Mouse (Mus musculus): Measurements from ENCODE around the gene Tenm1.

Tenm1 gene

GRCm38 (mm10) chrX:42781566-42781965 lies 647.4 kb downstream of the Tenm1 start:
- DNase-seq (ENCODE audit: low spot score) = no peak

DNA sequence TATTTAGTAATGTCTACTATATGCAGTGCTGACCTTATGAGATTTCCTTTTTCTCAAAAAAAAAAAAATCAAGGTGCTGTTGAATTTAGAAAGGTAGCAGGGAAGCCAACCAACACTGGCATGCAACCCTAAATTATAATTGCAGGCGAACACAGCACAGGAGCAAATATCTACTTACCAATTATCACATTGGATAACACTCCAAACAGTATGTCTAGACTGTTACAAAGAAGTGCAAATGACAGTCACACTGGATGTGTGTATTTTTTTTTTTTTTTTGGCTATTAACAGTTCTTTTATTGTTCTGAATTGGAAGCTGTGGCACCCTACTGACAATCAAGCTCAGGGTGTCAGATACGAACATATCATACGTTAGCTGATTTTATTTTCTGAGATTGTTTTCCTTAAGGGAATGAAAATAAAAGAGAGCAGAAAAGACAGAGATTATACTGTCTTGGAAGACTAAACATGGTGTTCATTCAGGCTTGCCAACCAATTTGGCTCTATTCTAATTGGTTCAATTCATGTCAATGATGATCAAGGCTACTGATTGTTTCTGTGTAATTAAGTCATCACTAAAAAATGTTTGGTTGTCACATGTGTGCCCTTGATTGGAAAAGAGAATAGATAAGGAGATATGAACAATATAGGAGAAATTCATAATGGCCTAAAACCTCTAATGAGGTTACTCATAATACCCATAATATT lies 710.7 kb downstream of the Tenm1 start:
- no peak for DNase-seq (ENCODE audit: low spot score)

DNA sequence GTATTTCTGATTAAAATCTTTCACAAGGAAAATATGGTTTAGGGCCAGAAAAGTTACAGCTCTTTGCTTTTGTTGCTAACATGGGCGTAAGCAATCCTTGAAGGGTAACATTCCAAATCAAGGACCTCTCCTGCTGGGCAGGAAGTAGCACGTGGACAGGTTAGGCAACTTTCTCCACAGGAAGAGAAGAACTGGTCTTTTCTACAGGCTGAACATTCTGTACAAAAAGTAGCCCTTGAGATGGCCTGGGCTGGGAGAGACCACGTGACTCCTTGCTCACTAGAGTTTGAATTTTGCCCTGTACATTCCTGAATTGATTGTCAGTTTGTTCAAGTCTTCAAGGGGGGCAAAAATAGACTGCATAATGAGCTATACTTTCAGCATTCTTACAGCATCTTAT lies 728.6 kb downstream of the Tenm1 start:
- DNase-seq (ENCODE audit: low spot score) = no peak

DNA sequence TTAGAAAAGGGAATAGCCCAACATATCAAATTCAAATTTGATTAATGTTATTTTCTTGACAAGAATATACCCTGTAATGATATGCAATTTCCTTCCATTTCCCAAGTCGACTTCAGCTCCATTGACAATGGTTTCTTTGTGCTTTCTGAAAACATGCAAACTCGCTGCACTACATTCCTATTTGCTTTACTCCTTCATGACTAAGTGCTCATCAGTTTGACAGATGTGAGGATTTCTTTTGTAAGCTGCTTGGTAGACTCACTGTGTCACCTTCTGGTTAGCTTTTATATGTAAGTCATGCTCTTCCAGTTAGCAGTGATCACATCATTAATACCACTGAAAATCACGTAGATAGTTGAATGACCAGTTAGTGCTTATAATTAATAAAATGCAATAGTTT lies 781.8 kb downstream of the Tenm1 start:
- DNase-seq (ENCODE audit: low spot score) = no peak

GRCm38 (mm10) chrX:42580521-42580920 lies 848.4 kb downstream of the Tenm1 start:
- no peak for DNase-seq (ENCODE audit: low spot score)

GRCm38 (mm10) chrX:42558683-42559082 lies 870.2 kb downstream of the Tenm1 start:
- DNase-seq (ENCODE audit: low spot score) = no peak

- DNase-seq (ENCODE audit: low spot score) = no peak
Measured at GRCm38 (mm10) chrX:42557284-42557683, 871.6 kb downstream of the Tenm1 start.

DNA sequence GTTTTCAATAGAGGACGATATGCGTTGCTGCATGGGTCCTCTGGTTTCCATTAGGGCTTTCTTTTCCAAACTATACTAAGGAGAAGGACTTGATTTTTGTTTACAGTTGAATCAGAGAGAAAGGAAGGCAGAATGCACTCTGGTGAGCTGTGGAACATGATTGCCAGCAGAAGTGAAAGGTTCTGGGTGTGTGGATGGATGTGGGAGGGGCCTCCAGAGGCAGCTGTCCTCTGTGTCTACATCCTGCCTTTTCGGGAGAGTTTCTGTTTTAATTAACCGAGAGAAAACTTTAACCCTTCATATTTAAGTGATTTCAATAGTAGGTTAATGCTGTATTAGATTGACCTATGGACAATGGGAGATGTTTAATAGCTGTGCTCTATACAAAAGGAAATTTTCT lies 880.4 kb downstream of the Tenm1 start:
- no peak for DNase-seq (ENCODE audit: low spot score)

GRCm38 (mm10) chrX:42545076-42545475 lies 883.9 kb downstream of the Tenm1 start:
- no peak for DNase-seq (ENCODE audit: low spot score)

- peak; percentile 6 for DNase-seq (ENCODE audit: low spot score)
Measured at GRCm38 (mm10) chrX:42540756-42541053, 888.2 kb downstream of the Tenm1 start.

GRCm38 (mm10) chrX:42540030-42540755 lies 888.7 kb downstream of the Tenm1 start:
- no peak for DNase-seq (ENCODE audit: low spot score)

GRCm38 (mm10) chrX:42530703-42531102 lies 898.2 kb downstream of the Tenm1 start:
- no peak for DNase-seq (ENCODE audit: low spot score)

DNA sequence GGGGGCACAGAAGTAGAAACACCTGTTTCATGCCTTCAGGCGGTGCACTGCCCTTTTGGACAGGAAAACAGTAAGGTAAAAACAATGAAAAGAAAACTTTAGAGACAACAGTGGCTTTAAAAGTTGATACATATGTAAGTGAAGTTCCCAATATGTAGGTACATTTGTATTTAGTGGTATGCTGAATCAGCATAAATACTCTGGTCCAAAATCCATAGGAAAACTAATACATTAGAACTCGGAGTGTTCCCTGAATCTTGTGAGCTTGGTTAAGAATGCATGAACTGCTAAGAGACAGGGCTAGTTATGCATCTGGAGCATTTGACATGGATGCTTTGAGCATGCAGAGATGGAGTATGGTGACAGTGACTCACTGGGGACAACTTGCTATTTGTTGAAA lies 906.1 kb downstream of the Tenm1 start:
- no peak for DNase-seq (ENCODE audit: low spot score)

DNA sequence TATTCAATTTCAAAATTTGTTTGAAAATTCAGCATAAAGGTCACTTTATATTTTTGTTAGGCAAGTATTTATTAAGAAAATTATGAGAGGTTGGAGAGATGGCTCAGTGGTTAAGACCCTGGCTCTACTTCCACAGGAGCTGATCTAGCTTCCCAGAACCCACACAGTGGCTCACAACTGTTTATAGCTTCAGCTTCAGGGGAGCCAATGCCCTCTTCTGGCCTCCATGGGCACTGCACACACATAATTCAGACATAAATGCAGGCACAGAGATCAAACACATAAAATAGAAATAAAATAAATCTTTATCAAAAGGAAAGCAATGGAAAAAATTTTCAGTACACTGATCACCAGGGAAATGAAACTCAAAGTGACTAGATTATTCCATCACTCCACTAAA lies 916.4 kb downstream of the Tenm1 start:
- DNase-seq (ENCODE audit: low spot score) = no peak

GRCm38 (mm10) chrX:42511105-42511504 lies 917.8 kb downstream of the Tenm1 start:
- no peak for DNase-seq (ENCODE audit: low spot score)

DNA sequence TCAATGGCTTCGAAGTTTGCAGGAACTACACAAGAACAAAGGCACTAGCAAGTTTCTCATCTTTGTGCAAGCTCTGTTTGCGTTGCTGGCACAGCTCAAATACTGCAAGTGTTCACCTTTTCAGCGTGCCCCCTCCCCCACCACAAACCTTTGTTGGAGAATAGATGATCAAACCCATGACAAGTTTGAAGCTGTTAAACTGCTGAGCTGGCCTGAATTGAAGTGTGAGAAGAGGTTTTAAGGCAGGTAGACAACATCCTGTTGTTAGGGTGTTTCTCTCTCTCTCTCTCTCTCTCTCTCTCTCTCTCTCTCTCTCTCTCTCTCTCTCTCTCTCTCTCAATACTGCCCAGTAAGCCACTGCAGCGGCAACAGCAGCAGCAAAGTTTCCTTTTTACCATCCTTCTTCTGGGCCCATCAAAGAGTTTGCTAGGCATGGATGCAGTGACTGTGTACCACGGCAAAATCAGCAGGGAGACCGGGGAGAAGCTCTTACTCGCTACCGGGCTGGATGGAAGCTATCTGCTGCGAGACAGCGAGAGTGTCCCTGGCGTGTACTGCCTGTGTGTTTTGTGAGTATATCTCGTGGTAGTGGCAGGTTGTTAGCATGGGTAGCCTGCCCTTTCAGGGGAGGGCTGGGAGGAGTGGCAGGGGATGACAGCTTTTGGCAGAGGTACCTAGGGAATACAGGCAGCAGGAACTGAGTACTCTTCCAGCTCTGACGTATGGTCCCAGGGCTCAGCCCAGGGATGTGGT lies 926.5 kb downstream of the Tenm1 start, which contains the start of gene Sh2d1a:
Gene Sh2d1a, plus strand, starts transcription at position 163 of the 753 bp plus-strand sequence.
- DNase-seq (ENCODE audit: low spot score) = no peak

GRCm38 (mm10) chrX:42500538-42500937 lies 928.4 kb downstream of the Tenm1 start:
- DNase-seq (ENCODE audit: low spot score) = no peak

DNA sequence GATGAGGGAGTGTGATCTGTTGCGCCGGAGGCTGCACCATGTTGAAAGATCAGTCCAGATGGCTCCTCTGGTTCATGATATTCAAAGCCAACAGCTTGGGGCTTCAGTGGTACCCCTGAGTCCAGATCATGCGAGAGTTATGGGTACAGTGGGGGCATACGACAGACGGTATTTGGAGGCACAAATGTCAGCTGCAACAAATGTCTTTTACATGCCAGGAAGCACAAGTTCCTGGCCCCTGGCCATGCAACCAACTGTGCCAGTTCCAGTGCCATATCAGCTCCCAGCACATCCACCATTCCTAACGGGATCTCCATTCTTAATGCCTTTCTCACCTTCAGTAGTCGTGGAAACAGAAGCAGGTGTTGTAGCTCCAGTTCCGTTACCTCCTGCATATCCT lies 938.6 kb downstream of the Tenm1 start:
- no peak for DNase-seq (ENCODE audit: low spot score)

- DNase-seq (ENCODE audit: low spot score) = no peak
Measured at GRCm38 (mm10) chrX:42489446-42489845, 939.5 kb downstream of the Tenm1 start, which contains the start of gene Tex13c2. Tex13c2 (plus strand) TSS chrX:42489691.

All from ovary, adult 18-20 months (tissue).